Mouse (Mus musculus) heart, embryonic 15.5 days (tissue): Measurements from ENCODE around the gene Ccdc88a. TPM values are rescaled to one million over a fixed set of nuclear protein-coding genes. Genes with fewer than 3 reads are reported as not detected.
"Not testable (repeated sequence)": the region's sequence is repeated elsewhere in the genome, so short reads cannot be mapped to it uniquely, and the experiment has no call there.

Experiments used
- ATAC-seq: fragments of 200-750 bp; cut with Nextera tagmentation; replicated peaks from 2 replicates; pipeline ENCODE4 v1.8.0; 2017; ENCODE audit warnings: low read depth, moderate TSS enrichment; ENCODE audit not compliant: insufficient number of reproducible peaks, insufficient read depth, low FRiP score
- H3K27ac ChIP-seq: fragments of 300-500 bp; sonication (generic); 2 replicates; pipeline ENCODE4 v1.5.1; 2015; ENCODE audit warnings: mild to moderate bottlenecking, inconsistent platforms
- H3K27me3 ChIP-seq: fragments of 300-500 bp; sonication (generic); 2 replicates; pipeline ENCODE4 v1.6.1; 2015; ENCODE audit warnings: inconsistent platforms
- H3K36me3 ChIP-seq: fragments of 300-500 bp; sonication (generic); 2 replicates; pipeline ENCODE4 v1.6.1; 2015; ENCODE audit warnings: mild to moderate bottlenecking, inconsistent platforms
- H3K4me1 ChIP-seq: fragments of 300-500 bp; sonication (generic); replicated peaks from 2 replicates; pipeline ENCODE4 v1.6.1; 2015; ENCODE audit warnings: inconsistent platforms
- H3K4me2 ChIP-seq: fragments of 300-500 bp; sonication (generic); 2 replicates; pipeline ENCODE4 v1.6.1; 2015; ENCODE audit warnings: inconsistent platforms, mild to moderate bottlenecking, moderate library complexity
- H3K4me3 ChIP-seq: fragments of 300-500 bp; sonication (generic); 2 replicates; pipeline ENCODE4 v1.5.1; 2015; ENCODE audit warnings: mild to moderate bottlenecking, inconsistent platforms
- H3K9ac ChIP-seq: fragments of 300-500 bp; sonication (generic); 2 replicates; pipeline ENCODE4 v1.6.1; 2015; ENCODE audit warnings: mild to moderate bottlenecking, inconsistent platforms
- H3K9me3 ChIP-seq: fragments of 300-500 bp; sonication (generic); replicated peaks from 2 replicates; pipeline ENCODE4 v1.6.1; 2016; ENCODE audit warnings: inconsistent platforms
- WGBS: fragments of 180-500 bp; shearing (Covaris S2); methylation state at CpG from one replicate; pipeline ENCODE4 v1.1.7; 2015; ENCODE audit warnings: mixed read lengths; 5-methylcytosine and 5-hydroxymethylcytosine counted together
- polyA plus RNA-seq: library from polyadenylated mRNA; unstranded; fragments of >200 nt; fragmentation: Nextera tagmentation; extraction: Ambion mirVana; gene quantifications from 2 replicates; pipeline ENCODE4 v1.2.1, GENCODE M21; 2015

Ccdc88a gene
- polyA plus RNA-seq, 1 experiment from 2014 or later: 23.0 TPM

DNA sequence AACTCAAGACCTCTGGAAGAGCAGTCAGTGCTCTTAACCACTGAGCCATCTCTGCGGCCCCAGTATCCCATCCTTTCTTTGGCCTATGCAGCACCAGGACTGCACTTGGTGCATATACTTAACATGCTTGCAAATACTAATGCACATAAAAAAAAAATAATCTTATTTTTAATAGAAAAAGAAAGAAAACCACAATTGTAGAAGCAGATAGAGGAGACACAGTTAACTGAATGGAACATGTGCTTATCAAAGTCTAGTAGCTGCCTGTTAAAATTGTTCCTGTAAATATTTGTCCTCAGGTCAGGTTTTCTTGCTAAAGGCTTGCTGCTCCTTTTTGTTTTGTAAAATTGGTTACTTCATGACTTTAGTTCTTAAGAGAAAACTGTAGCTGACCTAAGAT, 164.7 kb downstream of the Ccdc88a start:
- no peak for ATAC-seq
- H3K36me3 ChIP-seq: peaks cover 64% of the 10 kb centered on the region
- WGBS: 98% methylated on average over 1 of the region's 1 CpGs
- H3K9me3 ChIP-seq: no peaks in the 10 kb centered on the region
- no peak overlapping the region for H3K4me2 ChIP-seq
- no peaks in the 10 kb centered on the region for H3K27me3 ChIP-seq
- H3K9ac ChIP-seq: no peak overlapping the region
- H3K4me1 ChIP-seq: no peaks in the 10 kb centered on the region
- no peak overlapping the region for H3K27ac ChIP-seq
- H3K4me3 ChIP-seq: no peak overlapping the region

DNA sequence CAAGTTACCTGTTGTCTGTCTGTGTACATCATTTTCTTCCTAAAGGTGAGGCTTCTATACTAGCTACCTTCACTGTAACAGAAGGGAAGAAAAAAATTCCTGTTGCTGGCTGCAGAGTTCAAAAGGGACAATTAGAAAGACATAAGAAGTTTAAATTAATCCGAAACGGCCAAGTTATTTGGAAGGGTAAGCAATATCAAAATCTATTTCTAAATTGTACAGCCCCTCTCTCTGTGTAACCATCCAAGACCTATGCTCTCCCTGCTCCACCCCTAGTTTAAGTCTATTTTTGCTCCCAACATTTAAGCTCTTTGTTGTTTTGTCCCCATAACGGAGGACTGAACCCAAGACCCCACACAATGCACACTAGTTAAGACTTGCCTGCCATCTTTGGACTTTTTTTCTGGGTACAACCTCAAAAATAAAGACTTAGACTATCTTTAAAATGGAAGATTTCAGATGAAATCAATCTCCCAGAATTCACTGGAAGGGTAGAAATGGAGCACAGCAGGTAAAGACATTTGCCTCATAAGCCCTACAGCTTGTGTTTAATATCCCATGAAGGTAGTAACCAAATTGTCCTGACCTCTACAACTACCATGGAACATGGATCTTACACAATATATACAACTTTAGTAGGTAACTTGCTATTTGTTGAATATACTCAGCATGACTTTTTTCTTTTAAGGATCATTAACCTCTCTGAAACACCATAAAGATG, 170.9 kb downstream of the Ccdc88a start:
- Histone ChIP-seq H3K4me3 (no peak overlapping the region), H3K36me3 (peaks cover 47% of the 10 kb centered on the region), H3K4me2 (no peak overlapping the region), H3K9me3 (no peaks in the 10 kb centered on the region), H3K4me1 (peaks cover 14% of the 10 kb centered on the region), H3K9ac (no peak overlapping the region), H3K27me3 (no peaks in the 10 kb centered on the region), H3K27ac (no peak overlapping the region)
- 92% methylated on average over 3 of the region's 3 CpGs for WGBS
- no peak for ATAC-seq

DNA sequence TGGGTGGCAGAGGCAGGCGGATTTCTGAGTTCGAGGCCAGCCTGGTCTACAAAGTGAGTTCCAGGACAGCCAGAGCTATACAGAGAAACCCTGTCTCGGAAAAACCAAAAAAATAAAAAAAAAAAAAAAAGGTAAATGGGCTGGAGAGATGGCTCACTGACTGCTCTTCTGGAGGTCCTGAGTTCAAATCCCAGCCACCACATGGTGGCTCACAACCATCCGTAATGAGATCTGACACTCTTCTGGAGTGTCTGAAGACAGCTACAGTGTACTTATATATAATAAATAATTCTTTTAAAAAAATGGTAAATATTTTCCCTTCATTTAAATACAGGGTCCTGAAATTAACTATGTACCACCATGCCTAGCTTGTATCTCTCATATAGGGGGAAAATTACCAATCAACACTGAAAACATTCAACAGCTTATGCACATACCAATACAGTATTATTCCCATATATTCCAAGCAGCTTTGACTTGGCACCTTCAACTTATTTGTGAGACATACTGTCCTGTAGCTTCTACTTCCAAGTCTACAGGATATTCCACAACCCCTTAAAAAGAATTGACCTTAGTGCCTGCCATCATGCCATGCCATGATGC, 171.8 kb downstream of the Ccdc88a start:
- Histone ChIP-seq H3K4me1 (peaks cover 14% of the 10 kb centered on the region), H3K36me3 (peaks cover 45% of the 10 kb centered on the region)
- WGBS: 84% methylated on average over 4 of the region's 4 CpGs
- not testable (repeated sequence) for H3K9me3 ChIP-seq, ATAC-seq, H3K4me3 ChIP-seq, H3K4me2 ChIP-seq, H3K27ac ChIP-seq, H3K27me3 ChIP-seq, H3K9ac ChIP-seq

DNA sequence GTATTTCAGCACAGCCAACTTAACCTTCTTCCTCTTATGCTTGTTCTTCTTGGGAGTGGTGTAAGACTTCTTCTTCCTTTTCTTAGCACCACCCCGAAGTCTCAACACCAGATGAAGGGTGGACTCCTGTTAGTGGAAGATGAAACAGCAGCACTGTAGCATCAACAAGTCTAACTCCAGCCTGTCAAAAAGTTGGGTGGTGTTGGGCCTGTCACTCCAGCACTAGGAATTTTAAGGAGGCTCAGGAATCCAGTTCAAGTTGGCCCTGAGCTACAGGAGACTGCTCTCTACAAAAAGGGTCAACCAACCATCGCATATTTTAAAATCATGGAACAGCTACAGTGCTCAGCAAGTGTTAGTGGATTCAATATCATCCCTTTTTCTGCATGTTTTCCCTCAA, 172.8 kb downstream of the Ccdc88a start:
- H3K36me3 ChIP-seq: peaks cover 42% of the 10 kb centered on the region
- not testable (repeated sequence) for H3K27me3 ChIP-seq, ATAC-seq, H3K9me3 ChIP-seq
- peak overlapping the region; percentile 68 for H3K4me2 ChIP-seq
- 83% methylated on average over 2 of the region's 2 CpGs for WGBS
- H3K4me1 ChIP-seq: peaks cover 14% of the 10 kb centered on the region
- H3K27ac ChIP-seq: 0 out of 2 replicates have a peak overlapping the region, but pooled peaks have one; percentile 87
- peak overlapping the region; percentile 91 for H3K4me3 ChIP-seq
- peak overlapping the region; percentile 93; the same call in 1 of the 2 replicates for H3K9ac ChIP-seq

DNA sequence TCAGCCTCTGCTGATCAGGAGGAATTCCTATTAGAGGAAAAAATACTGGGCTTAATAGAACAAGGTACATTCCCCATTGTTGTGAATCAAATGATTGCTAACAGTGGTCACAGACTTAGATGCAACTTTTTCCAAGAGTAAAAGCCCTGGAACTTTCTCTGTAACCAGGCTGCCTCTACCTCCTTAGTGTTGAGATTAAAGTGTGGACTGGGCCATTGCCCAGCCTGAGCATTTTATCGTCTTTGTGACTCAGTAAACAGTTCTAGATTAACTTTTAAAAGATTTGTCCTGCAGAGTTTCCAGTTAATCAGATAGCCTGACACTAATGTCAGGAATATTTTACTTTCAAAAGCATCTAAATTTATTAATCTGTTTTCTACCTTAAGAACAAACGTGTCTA, 173.3 kb downstream of the Ccdc88a start:
- Histone ChIP-seq H3K4me3 (peak overlapping the region; percentile 91), H3K9me3 (no peaks in the 10 kb centered on the region), H3K27me3 (no peaks in the 10 kb centered on the region), H3K36me3 (peaks cover 38% of the 10 kb centered on the region), H3K4me1 (peaks cover 14% of the 10 kb centered on the region), H3K4me2 (peak overlapping the region; percentile 68), H3K9ac (peak overlapping the region; percentile 93), H3K27ac (peak overlapping the region; percentile 87; the same call in 1 of the 2 replicates)
- 9% methylated on average over 2 of the region's 2 CpGs for WGBS
- ATAC-seq: no peak

DNA sequence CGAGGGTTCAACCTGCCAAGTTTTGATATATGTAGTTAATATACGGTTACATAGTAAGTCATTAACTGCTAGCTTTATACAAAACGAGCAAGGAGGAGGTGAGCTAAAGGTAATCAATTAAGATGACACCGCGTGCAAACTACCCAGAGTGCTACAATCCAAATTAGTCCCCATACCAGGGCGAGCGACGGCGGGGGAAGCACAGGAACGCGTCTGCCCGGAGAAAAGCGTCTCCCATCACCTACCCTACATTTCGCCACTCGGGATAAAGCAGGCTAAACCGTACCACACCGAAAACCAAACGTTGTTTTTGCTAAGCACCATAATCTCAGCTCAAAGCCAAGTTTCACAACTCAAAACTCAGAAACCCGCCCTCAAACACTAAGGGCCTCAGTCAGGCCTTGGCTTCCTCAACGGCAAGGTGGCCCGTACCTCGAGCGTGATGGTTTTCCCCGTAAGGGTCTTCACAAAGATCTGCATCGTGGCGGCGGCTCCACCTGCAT, 173.8 kb downstream of the Ccdc88a start:
- no peaks in the 10 kb centered on the region for H3K9me3 ChIP-seq
- H3K36me3 ChIP-seq: peaks cover 35% of the 10 kb centered on the region
- H3K4me1 ChIP-seq: peaks cover 14% of the 10 kb centered on the region
- peak overlapping the region; percentile 68 for H3K4me2 ChIP-seq
- peak overlapping the region; percentile 93 for H3K9ac ChIP-seq
- peak; percentile 5; the same call in 1 of the 2 replicates for ATAC-seq
- H3K4me3 ChIP-seq: peak overlapping the region; percentile 91
- no peaks in the 10 kb centered on the region for H3K27me3 ChIP-seq
- peak overlapping the region; percentile 87 for H3K27ac ChIP-seq
- WGBS: under 1% methylated on average over 27 of the region's 27 CpGs

DNA sequence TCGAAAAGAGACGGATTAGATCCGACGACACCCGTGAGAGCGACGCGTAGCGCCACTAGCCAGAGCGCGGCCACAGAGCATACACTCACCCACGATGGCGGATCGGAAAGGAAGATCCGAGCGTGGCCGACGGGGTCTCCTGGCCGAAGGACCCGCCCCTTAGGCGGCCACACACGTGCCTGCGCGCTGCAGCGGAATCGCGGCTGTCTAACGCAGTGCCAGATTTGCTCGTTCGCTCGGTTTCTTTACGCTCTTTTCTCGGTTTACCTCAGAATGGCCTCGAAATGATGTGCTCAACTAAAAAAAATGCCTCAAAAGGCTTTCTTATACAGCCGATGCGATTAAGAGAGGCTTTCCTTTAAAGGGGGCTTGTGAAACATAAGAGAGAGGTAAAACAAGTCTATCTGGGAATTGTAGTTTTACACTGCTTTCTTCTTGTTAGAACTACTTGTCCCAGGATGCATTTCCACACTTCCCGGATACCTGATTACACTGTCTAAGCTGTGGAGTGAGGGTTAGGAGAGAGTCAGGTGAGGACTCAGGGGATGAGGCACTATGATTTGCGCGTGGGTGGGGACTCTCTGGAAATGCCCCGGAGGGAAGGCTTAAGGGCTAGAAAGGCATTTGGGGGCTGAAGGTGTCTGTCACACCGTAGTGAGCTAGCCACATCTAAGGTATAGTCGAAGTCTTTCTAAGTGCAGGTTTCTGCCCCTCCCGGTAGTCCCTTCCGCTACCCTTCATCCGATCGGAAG, 174.5 kb downstream of the Ccdc88a start, which contains the start of the genes Clhc1 and Rps27a:
Gene Clhc1, plus strand, starts transcription at position 199 of the 752 bp plus-strand sequence.
Gene Rps27a, minus strand, starts transcription at position 358 of the 752 bp plus-strand sequence.
- no peaks in the 10 kb centered on the region for H3K27me3 ChIP-seq
- H3K36me3 ChIP-seq: peaks cover 34% of the 10 kb centered on the region
- ATAC-seq: peak; percentile 94
- H3K9me3 ChIP-seq: no peaks in the 10 kb centered on the region
- H3K4me1 ChIP-seq: peaks cover 14% of the 10 kb centered on the region
- H3K9ac ChIP-seq: peak within 1 kb of the TSS; percentile 93
- peak within 1 kb of the TSS; percentile 91 for H3K4me3 ChIP-seq
- WGBS: under 1% methylated on average over 46 of the region's 46 CpGs
- H3K27ac ChIP-seq: peak within 1 kb of the TSS; percentile 87
- peak within 1 kb of the TSS; percentile 76 for H3K4me2 ChIP-seq

DNA sequence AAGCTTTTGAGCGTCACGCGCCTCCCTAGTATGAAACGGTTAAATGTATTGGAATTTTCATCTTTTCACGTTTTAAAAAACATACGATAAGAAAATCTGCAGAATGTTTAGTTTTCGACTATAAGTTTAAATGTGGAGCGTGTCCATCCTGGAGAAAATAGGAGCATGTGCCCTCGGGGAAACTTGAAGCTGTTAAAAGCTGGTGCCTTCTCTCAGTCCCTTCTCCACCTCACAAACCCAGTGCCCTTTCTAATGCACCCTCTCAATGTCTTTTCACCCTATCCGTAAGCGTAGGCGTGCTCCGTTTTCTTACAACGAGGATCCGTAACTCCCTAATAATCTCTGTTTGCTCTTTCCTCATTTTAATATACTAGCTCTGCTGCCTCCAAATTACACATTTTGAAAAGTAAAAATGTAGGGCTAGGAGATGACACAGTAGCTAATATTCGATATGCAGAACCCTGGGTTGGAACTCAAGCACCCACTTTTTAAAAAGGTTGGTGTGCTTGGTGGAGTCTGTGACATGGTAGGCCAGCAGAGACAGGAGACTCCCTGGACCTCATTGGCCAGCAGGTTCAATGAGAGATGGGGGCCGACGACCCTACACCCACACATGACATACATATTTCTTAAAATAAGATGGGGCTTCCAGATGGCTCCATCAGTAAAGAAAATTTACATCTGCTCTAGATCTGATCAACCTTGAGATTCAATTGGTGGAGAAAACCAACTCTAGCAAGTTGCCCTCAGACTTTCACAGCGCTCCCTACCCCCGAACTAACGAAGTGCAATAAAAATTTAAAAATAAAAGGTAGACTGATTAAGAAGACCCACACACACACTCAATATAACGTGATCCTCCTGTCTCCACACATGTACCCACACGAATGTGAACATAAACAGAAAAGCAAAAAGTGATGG, 175.3 kb downstream of the Ccdc88a start:
- H3K9ac ChIP-seq: peak overlapping the region; percentile 93
- peaks cover 14% of the 10 kb centered on the region for H3K4me1 ChIP-seq
- WGBS: 22% methylated on average over 23 of the region's 23 CpGs
- peak overlapping the region; percentile 76 for H3K4me2 ChIP-seq
- no peaks in the 10 kb centered on the region for H3K9me3 ChIP-seq
- H3K27ac ChIP-seq: peak overlapping the region; percentile 87
- H3K27me3 ChIP-seq: no peaks in the 10 kb centered on the region
- peak overlapping the region; percentile 91 for H3K4me3 ChIP-seq
- ATAC-seq: no peak
- H3K36me3 ChIP-seq: peaks cover 31% of the 10 kb centered on the region

DNA sequence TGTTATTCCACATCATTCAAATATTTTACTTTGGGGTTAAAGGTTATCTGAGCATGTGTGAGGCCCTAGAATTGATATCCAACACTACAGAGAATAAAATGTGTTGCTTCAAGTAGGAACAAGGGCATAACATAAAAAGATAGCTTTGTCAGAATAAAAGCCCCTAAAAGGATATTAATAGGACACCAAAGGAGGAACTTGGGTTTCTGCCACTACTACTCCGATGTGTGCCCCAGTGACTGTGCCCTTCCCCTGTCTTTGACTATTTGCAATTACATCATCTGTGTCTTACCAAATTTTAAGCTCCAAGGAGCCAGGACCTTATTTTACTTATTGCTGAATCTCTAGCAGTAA, 175.9 kb downstream of the Ccdc88a start:
- Histone ChIP-seq H3K9ac (no peak overlapping the region), H3K4me3 (no peak overlapping the region), H3K36me3 (peaks cover 24% of the 10 kb centered on the region), H3K27ac (no peak overlapping the region), H3K27me3 (no peaks in the 10 kb centered on the region), H3K4me1 (peaks cover 14% of the 10 kb centered on the region), H3K9me3 (no peaks in the 10 kb centered on the region), H3K4me2 (no peak overlapping the region)
- ATAC-seq: no peak
- WGBS: 37% methylated on average over 1 of the region's 1 CpGs
